Mouse (Mus musculus) erythroblast, embryonic 14.5 days (primary cell): Measurements from ENCODE around the gene Pip4k2a.

ENCODE experiments used
- GATA1 ChIP-seq: IDR thresholded peaks from 2 replicates; pipeline ENCODE4 v1.6.1; 2012; ENCODE audit warnings: low read length, inconsistent platforms, mixed read lengths
- TAL1 ChIP-seq: IDR thresholded peaks from 3 replicates; pipeline ENCODE4 v1.6.1; 2012; ENCODE audit warnings: low read length, inconsistent platforms, mixed read lengths

- no peak for TF ChIP-seq TAL1
- TF ChIP-seq GATA1, result no peak
Measured at GRCm38 (mm10) chr2:18794261-18794660, 203.7 kb downstream of the Pip4k2a start.
